Mouse (Mus musculus) thymus, postnatal 36 days (tissue): ENCODE measurements around the gene Kbtbd4.

Experiments
- DNase-seq, 2 experiments: peaks; one replicate each; pipeline ENCODE4 v3.0.0; 2022; ENCODE audit warnings: mixed read lengths in 2 of 2

The Kbtbd4 gene

GRCm38 (mm10) chr2:90960012-90960411 lies 55.5 kb downstream of the Kbtbd4 start:
- DNase-seq: no peak
